Mouse (Mus musculus) intestine, postnatal 0 days (tissue): ENCODE measurements around the gene Adam33. TPM values are rescaled to one million over a fixed set of nuclear protein-coding genes. Genes with fewer than 3 reads are reported as not detected.

Source experiments
- ATAC-seq: fragments of 200-750 bp; cut with Nextera tagmentation; 2 replicates; pipeline ENCODE4 v1.8.0; 2017; ENCODE audit warnings: mild to moderate bottlenecking, moderate TSS enrichment, moderate library complexity
- H3K27ac ChIP-seq: fragments of 300-500 bp; sonication (generic); 2 replicates; pipeline ENCODE4 v1.5.1; 2014; ENCODE audit warnings: mild to moderate bottlenecking, low read depth, low read length, moderate library complexity
- H3K27me3 ChIP-seq: fragments of 300-500 bp; sonication (generic); replicated peaks from 2 replicates; pipeline ENCODE4 v1.6.1; 2014; ENCODE audit warnings: low read length, mixed read lengths; ENCODE audit not compliant: control insufficient read depth, insufficient read depth
- H3K36me3 ChIP-seq: fragments of 300-500 bp; sonication (generic); 2 replicates; pipeline ENCODE4 v1.6.1; 2014; ENCODE audit warnings: mild to moderate bottlenecking, moderate library complexity; ENCODE audit not compliant: control insufficient read depth, insufficient read depth
- H3K4me1 ChIP-seq: fragments of 300-500 bp; sonication (generic); replicated peaks from 2 replicates; pipeline ENCODE4 v1.6.1; 2014; ENCODE audit warnings: antibody characterized with exemption, low read length, mixed read lengths; ENCODE audit not compliant: control insufficient read depth, insufficient read depth
- H3K4me2 ChIP-seq: fragments of 300-500 bp; sonication (generic); replicated peaks from 2 replicates; pipeline ENCODE4 v1.6.1; 2014; ENCODE audit warnings: low read depth, mild to moderate bottlenecking, moderate library complexity
- H3K4me3 ChIP-seq: fragments of 300-500 bp; sonication (generic); 2 replicates; pipeline ENCODE4 v1.5.1; 2014; ENCODE audit warnings: low read depth, low read length
- H3K9ac ChIP-seq: fragments of 300-500 bp; sonication (generic); 2 replicates; pipeline ENCODE4 v1.6.1; 2014; ENCODE audit warnings: mild to moderate bottlenecking, low read depth, low read length
- H3K9me3 ChIP-seq: fragments of 300-500 bp; sonication (generic); 2 replicates; pipeline ENCODE4 v1.6.1; 2016; ENCODE audit warnings: mixed run types; ENCODE audit not compliant: control insufficient read depth
- CTCF ChIP-seq: sonication (generic); IDR thresholded peaks from 2 replicates; pipeline ENCODE4 v1.5.1; 2016; ENCODE audit warnings: low read depth, mild to moderate bottlenecking, control low read depth, antibody characterized with exemption, moderate library complexity
- WGBS: fragments of 180-500 bp; shearing (Covaris S2); extraction: QIAGEN DNeasy Blood & Tissue Kit; methylation state at CpG from one replicate; pipeline ENCODE4 v1.1.7; 2014; 5-methylcytosine and 5-hydroxymethylcytosine counted together
- polyA plus RNA-seq: library from polyadenylated mRNA; unstranded; fragments of >200 nt; fragmentation: Nextera tagmentation; extraction: Ambion mirVana; gene quantifications from 2 replicates; pipeline ENCODE4 v1.2.1, GENCODE M21; 2015

Adam33 gene
- polyA plus RNA-seq, 1 experiment from 2014 or later = 2.7 TPM

DNA sequence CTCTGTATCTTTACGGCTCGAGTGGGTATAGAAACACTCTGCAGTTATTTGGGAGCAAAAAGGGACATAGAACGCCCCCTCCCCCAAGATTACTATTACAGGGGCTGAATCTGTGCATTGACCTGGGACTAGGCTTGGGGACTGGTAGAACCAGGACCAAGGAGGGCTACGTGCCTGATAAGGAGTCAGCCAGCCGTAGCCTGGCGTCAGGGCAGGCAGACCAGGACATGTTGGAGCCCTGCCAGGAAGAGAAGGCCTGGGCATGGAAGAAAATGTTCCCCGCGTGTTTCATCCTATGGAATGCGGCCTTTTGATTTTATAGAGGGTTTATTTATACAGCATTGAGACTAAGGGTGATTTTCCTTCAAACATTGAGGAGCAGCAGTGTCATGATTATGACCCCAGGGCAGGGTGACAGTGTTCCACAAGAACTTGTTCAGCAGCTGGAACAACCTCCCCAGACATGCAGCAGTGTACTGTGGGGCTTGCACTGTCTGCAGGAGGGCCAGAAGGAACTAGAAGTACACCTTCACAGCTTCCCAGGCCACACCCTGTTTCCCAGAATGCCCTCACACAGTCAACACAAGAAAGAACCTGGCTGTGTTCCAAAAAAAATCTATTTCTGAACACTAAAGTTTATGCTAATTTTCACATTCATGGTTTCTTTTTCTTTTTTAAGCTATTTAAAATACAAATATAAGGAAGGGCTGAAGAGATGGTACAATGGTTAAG, 18.5 kb downstream of the Adam33 start:
- H3K27me3 ChIP-seq = peaks cover 27% of the 10 kb centered on the region
- peaks cover 7% of the 10 kb centered on the region; the same call in 1 of the 2 replicates for H3K4me1 ChIP-seq
- no peak for TF ChIP-seq CTCF
- H3K4me3 ChIP-seq = no peak overlapping the region
- no peak overlapping the region for H3K27ac ChIP-seq
- no peaks in the 10 kb centered on the region for H3K36me3 ChIP-seq
- H3K4me2 ChIP-seq = 0 out of 2 replicates have a peak overlapping the region, but pooled peaks have one; percentile 18
- H3K9ac ChIP-seq = no peak overlapping the region
- H3K9me3 ChIP-seq = no peaks in the 10 kb centered on the region
- WGBS = 52% methylated on average over 9 of the region's 9 CpGs
- peak; percentile 72 for ATAC-seq

DNA sequence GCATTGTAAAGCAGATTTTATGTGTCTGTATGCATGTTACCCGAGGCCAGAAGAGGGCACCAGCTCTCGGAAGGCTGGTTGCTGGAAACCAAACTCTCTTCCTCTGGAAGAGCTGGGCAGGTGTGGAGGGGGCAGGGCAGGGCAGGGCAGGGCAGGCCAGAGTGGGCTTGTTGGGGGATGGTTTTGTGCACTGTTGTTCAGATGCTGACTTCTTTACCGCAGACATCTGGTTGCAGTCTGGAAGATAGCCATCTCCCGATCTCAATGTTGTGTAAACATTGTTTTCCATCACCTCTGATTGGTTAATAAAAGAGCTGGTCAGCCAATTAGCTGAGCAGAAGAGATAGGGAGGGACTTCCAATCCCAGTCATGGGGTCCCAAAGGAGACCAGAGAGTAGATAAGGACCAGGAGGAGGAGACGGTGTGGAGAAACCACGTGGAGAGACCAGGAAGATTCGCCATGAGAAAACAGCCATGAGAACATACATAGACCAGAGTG, 19.2 kb downstream of the Adam33 start:
- no peaks in the 10 kb centered on the region for H3K9me3 ChIP-seq
- H3K4me3 ChIP-seq = no peak overlapping the region
- peak overlapping the region; percentile 18; the same call in 1 of the 2 replicates for H3K4me2 ChIP-seq
- peaks cover 35% of the 10 kb centered on the region for H3K27me3 ChIP-seq
- H3K4me1 ChIP-seq = peaks cover 7% of the 10 kb centered on the region; the same call in 1 of the 2 replicates
- no peaks in the 10 kb centered on the region for H3K36me3 ChIP-seq
- WGBS = 10% methylated on average over 7 of the region's 7 CpGs
- ATAC-seq = no peak
- TF ChIP-seq CTCF = peak; percentile 57
- no peak overlapping the region for H3K9ac ChIP-seq
- no peak overlapping the region for H3K27ac ChIP-seq

DNA sequence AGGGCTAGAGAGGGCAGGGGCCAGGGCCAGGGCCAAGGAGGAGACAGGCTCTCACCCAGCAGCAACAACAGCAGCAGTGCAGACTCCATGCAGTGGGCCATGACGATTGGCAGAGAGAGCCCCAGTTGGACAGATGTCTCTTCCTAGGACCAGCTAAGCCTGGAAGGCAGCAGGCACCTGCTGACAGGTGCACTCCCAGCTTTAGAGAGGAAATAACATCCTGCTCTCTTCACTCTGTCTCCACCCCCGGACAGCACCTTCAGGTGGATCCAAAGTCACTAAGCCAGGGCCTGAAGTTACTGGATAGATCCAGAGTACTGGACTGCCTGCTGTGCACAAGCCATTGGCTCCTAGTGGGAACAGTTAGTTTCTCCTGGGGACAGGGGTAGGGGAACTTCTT, 20.6 kb downstream of the Adam33 start, which contains the start of gene Gfra4:
Gene Gfra4, minus strand, starts transcription at position 101 of the 400 bp plus-strand sequence.
- Histone ChIP-seq H3K27ac (no peak within 1 kb of the TSS), H3K36me3 (no peaks in the 10 kb centered on the region), H3K4me2 (no peak within 1 kb of the TSS), H3K4me3 (no peak within 1 kb of the TSS), H3K27me3 (peaks cover 35% of the 10 kb centered on the region), H3K4me1 (peaks cover 7% of the 10 kb centered on the region; the same call in 1 of the 2 replicates), H3K9ac (no peak within 1 kb of the TSS), H3K9me3 (no peaks in the 10 kb centered on the region)
- TF ChIP-seq CTCF = no peak
- WGBS = 78% methylated on average over 2 of the region's 2 CpGs
- ATAC-seq = no peak

DNA sequence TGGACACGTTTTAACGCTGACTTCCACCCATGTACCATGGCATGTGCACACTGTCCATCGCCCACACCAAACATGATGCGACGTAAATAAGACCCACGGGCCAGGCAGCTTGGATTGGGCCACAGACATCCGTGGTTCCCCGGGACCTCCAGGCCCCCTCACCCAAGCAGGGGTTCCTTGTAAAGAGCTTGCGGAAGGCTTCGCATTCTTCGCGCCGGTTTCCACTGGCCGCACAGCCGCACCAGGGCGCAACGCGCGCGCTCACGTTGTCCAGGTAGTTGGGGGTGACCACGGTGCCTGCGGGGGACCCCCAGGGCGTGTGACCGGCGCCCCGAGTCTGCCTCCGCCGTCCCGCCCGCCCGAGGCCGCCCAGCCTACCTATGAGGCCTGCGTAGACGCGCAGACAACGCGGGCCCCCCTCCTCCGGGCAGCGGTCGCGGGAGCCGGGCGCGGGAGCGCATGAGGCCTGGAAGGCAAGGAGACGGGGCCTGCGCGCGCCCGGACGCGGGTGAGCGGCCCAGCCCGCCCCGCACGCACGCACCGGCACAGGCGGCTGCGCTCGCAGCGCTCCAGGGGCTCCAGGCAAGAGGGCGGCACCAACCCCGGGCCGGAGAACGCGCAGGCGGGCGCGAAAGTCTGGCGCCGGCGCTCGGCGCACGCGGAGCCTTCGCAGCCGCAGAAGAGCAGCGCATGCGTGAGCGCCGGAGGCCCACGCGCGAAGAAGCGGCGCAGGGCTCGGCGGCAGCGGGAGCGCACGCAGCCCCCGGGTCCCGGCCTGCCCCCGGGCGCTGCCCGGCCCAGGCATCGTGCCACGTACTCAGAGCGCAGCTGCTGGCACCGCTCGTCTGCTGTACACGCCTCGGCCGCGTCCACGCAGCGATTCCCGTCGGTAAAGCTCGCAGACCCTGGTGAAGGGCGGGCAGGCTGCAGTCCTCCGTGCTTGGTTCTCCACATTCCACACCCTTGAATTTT, 22.5 kb downstream of the Adam33 start:
- ATAC-seq = no peak; the same call in 1 of the 2 replicates
- no peak for TF ChIP-seq CTCF
- Histone ChIP-seq H3K9ac (peak overlapping the region; percentile 34; the same call in 1 of the 2 replicates), H3K9me3 (no peaks in the 10 kb centered on the region), H3K36me3 (no peaks in the 10 kb centered on the region), H3K27ac (no peak overlapping the region), H3K4me1 (peaks cover 7% of the 10 kb centered on the region; the same call in 1 of the 2 replicates), H3K4me3 (peak overlapping the region; percentile 43), H3K4me2 (peak overlapping the region; percentile 81), H3K27me3 (peaks cover 35% of the 10 kb centered on the region)
- WGBS = 4% methylated on average over 112 of the region's 115 CpGs

DNA sequence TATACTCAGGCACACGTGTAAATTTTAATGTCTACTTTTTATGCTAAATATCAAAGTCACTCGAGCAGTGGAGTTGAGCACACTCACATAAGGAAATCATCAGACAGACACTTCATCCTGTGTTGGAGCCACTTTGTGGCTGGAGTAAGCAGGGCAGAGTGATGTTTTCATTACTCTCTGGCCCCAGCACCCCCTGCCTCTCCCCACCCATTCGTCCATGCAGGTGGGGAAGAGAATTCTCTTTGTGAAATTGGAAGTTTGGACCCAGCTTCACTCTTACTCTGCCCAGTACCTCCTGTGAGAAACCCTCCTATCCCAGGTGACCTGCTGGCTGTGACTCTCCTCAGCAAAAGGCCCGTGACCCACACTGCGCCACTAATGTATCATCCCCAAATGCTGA, 24.9 kb downstream of the Adam33 start:
- Histone ChIP-seq H3K4me3 (no peak overlapping the region), H3K27me3 (peaks cover 35% of the 10 kb centered on the region), H3K27ac (no peak overlapping the region), H3K36me3 (no peaks in the 10 kb centered on the region), H3K9ac (no peak overlapping the region), H3K4me2 (no peak overlapping the region), H3K4me1 (no peaks in the 10 kb centered on the region), H3K9me3 (0 out of 2 replicates have a peak, but pooled peaks cover 3% of the 10 kb centered on the region)
- no peak for ATAC-seq
- no peak for TF ChIP-seq CTCF
- WGBS = 83% methylated on average over 5 of the region's 5 CpGs

DNA sequence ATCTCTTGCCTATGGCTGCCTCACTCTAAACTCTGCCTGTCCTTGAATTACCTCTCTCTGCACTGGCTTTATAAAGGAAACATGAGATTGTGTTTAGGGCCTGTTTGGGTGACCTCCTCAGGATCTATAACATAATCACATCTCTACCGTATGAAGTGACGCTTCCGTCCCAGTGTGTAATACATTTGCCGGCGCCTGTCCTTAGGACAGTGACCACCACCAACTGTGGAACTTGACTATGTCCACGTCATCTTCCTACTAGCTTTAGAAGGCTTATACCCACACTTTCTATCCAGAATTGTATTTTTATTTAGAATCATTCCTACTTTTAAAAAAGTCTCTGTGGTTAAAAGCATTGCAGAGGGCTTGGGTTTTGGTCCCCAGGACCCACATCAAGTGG, 25.4 kb downstream of the Adam33 start:
- Histone ChIP-seq H3K4me1 (no peaks in the 10 kb centered on the region), H3K36me3 (no peaks in the 10 kb centered on the region), H3K4me3 (no peak overlapping the region), H3K9me3 (peaks cover 6% of the 10 kb centered on the region; the same call in 1 of the 2 replicates), H3K4me2 (no peak overlapping the region), H3K27ac (no peak overlapping the region), H3K27me3 (peaks cover 35% of the 10 kb centered on the region), H3K9ac (no peak overlapping the region)
- WGBS = 91% methylated on average over 6 of the region's 6 CpGs
- no peak for ATAC-seq
- no peak for TF ChIP-seq CTCF
